25 mouse cellular contexts compared by ENCODE assay signal in genomic region chr6:88676753-88677736, GRCm38 (mm10). TPM values are rescaled to one million over a fixed set of nuclear protein-coding genes. Genes with fewer than 3 reads are reported as not detected.
DNase-seq lines count a peak whose midpoint lies in the region; ATAC-seq and TF ChIP-seq lines count a peak whose summit lies in the region.
"Had no signal": no experiment of that assay in that cellular context is flagged by ENCODE, and none has a peak within 500 bp of the region (broad histone marks: within the 10 kb centered on the region; RNA-seq: fewer than 3 reads in every experiment).

No protein-coding gene starts in this region.

- no peak for TF ChIP-seq CTCF in liver, postnatal 0 days (IDR thresholded peaks at IDR 0.05; ENCODE audit: low read depth)
- TF ChIP-seq CTCF in CH12.LX (conservative IDR thresholded peaks at IDR 0.05 in 1 of 2, IDR thresholded peaks at IDR 0.05 in 1 of 2; ENCODE audit: low read depth in 2 of 2, low read length in 2 of 2), result no peak

- H3K27me3 ChIP-seq in liver, postnatal 0 days (ENCODE audit: insufficient read depth, low read length), result no peaks in the 10 kb centered on the region
- H3K27me3 ChIP-seq in liver, embryonic 11.5 days (replicated peaks; ENCODE audit: control insufficient read depth, insufficient read depth, low read length), result peaks cover 2% of the 10 kb centered on the region; the same call in 1 of the 2 replicates
- H3K27me3 ChIP-seq in CH12.LX (replicated peaks), result no peaks in the 10 kb centered on the region
- H3K27me3 ChIP-seq: forebrain, embryonic 12.5 days; heart, embryonic 15.5 days; hindbrain, embryonic 15.5 days; kidney, embryonic 15.5 days; midbrain, embryonic 13.5 days had no signal

- no peaks in the 10 kb centered on the region for H3K36me3 ChIP-seq in liver, postnatal 0 days (replicated peaks; ENCODE audit: insufficient read depth, low read length)
- H3K36me3 ChIP-seq in liver, embryonic 11.5 days (ENCODE audit: control insufficient read depth, insufficient read depth, low read length), result no peaks in the 10 kb centered on the region
- no peaks in the 10 kb centered on the region for H3K36me3 ChIP-seq in CH12.LX (replicated peaks in 1 of 2; ENCODE audit: control insufficient read depth in 1 of 2, insufficient read depth in 1 of 2, low read length in 1 of 2)
- H3K36me3 ChIP-seq: forebrain, embryonic 12.5 days; heart, embryonic 15.5 days; hindbrain, embryonic 15.5 days; kidney, embryonic 15.5 days; limb, embryonic 10.5 days; midbrain, embryonic 13.5 days had no signal

- dilution Hi-C loops in CH12.LX (cut with MboI; ENCODE audit: extremely low pct_ligation_motif_present, extremely low pct_unique_long_range_greater_than_20kb, low sequenced_read_pairs), result no loop called here

- H3K4me1 ChIP-seq in liver, postnatal 0 days (ENCODE audit: insufficient read depth), result peaks cover 6% of the 10 kb centered on the region; the same call in 1 of the 2 replicates
- no peaks in the 10 kb centered on the region for H3K4me1 ChIP-seq in liver, embryonic 11.5 days (replicated peaks; ENCODE audit: control insufficient read depth, insufficient read depth, low read length)
- peaks cover 14 to 38% of the 10 kb centered on the region in 2 experiments for H3K4me1 ChIP-seq in CH12.LX (ENCODE audit: control insufficient read depth in 1 of 2, insufficient read depth in 2 of 2)
- H3K4me1 ChIP-seq: forebrain, embryonic 12.5 days; heart, embryonic 15.5 days; hindbrain, embryonic 15.5 days; kidney, embryonic 15.5 days; midbrain, embryonic 13.5 days had no signal

- no peak overlapping the region for H3K9ac ChIP-seq in liver, postnatal 0 days (replicated peaks)
- H3K9ac ChIP-seq in liver, embryonic 11.5 days (ENCODE audit: low read depth, low read length), result no peak overlapping the region
- H3K9ac ChIP-seq in CH12.LX (ENCODE audit: insufficient read depth, low read depth), result peak overlapping the region; percentile 79
- H3K9ac ChIP-seq: forebrain, embryonic 12.5 days; heart, embryonic 15.5 days; hindbrain, embryonic 15.5 days; kidney, embryonic 15.5 days; midbrain, embryonic 13.5 days had no signal

- 70% methylated on average over 6 of the region's 6 CpGs for WGBS in liver, postnatal 0 days (ENCODE audit: insufficient replicate concordance)
- WGBS in liver, embryonic 11.5 days, result 84% methylated on average over 6 of the region's 6 CpGs

- no peak overlapping the region for H3K4me3 ChIP-seq in liver, postnatal 0 days (ENCODE audit: low read depth, low read length)
- H3K4me3 ChIP-seq in liver, embryonic 11.5 days (ENCODE audit: low read depth, low read length), result no peak overlapping the region
- H3K4me3 ChIP-seq in CH12.LX (replicated peaks in 1 of 3; ENCODE audit: low read depth in 2 of 3, low read length in 2 of 3, poor library complexity in 1 of 3), result peak overlapping the region in 1 of 3 experiments; percentile 19
- H3K4me3 ChIP-seq: forebrain, embryonic 12.5 days; gastrocnemius, adult 2 months; heart, embryonic 15.5 days; hindbrain, embryonic 15.5 days; kidney, embryonic 15.5 days; limb, embryonic 10.5 days; midbrain, embryonic 13.5 days had no signal

- DNase-seq in heart, adult 11 months, result peak; percentile 37
- DNase-seq in heart, postnatal 36 days, result no peak
- DNase-seq in liver, postnatal 0 days, result no peak
- no peak for DNase-seq in liver, embryonic 11.5 days (ENCODE audit: low spot score)
- DNase-seq in CH12.LX (ENCODE audit: extremely low read depth), result peak; percentile 73
- DNase-seq in gastrocnemius, adult 18-20 months (ENCODE audit: low spot score), result no peak
- DNase-seq in adrenal gland, postnatal 4 days (ENCODE audit: low spot score in 2 of 2), result no peak
- DNase-seq: cerebellum, adult 2 months; cerebellum, postnatal 36 days; embryo, embryonic 11 days; gastrocnemius, adult 2 months; heart, postnatal 4 days; liver; lung, adult 2 months; lung, postnatal 14 days had no signal

- TF ChIP-seq POLR2A in CH12.LX (IDR thresholded peaks at IDR 0.05; ENCODE audit: low read depth, low read length), result no peak

- in situ Hi-C loops in CH12.LX (cut with MboI; ENCODE audit: low pct_ligation_motif_present, low pct_unique_long_range_greater_than_20kb, low sequenced_read_pairs), result no loop called here

- H3K9me3 ChIP-seq in liver, postnatal 0 days (ENCODE audit: low read length), result no peaks in the 10 kb centered on the region
- H3K9me3 ChIP-seq in liver, embryonic 11.5 days (ENCODE audit: control insufficient read depth, low read length), result no peaks in the 10 kb centered on the region
- H3K9me3 ChIP-seq in CH12.LX (replicated peaks; ENCODE audit: low read length), result no peaks in the 10 kb centered on the region
- H3K9me3 ChIP-seq: forebrain, embryonic 12.5 days; heart, embryonic 15.5 days; hindbrain, embryonic 15.5 days; kidney, embryonic 15.5 days; limb, embryonic 10.5 days; midbrain, embryonic 13.5 days had no signal

- intact Hi-C loops in heart, postnatal 36 days (cut with DNase I), result no loop called here

- no peak overlapping the region for H3K27ac ChIP-seq in liver, postnatal 0 days (ENCODE audit: low read depth)
- H3K27ac ChIP-seq in liver, embryonic 11.5 days (ENCODE audit: low read depth, low read length), result no peak overlapping the region
- H3K27ac ChIP-seq in CH12.LX (ENCODE audit: insufficient read depth, low read depth), result peak overlapping the region; percentile 88
- H3K27ac ChIP-seq: forebrain, embryonic 12.5 days; gastrocnemius, adult 2 months; heart, embryonic 15.5 days; hindbrain, embryonic 15.5 days; kidney, embryonic 15.5 days; limb, embryonic 10.5 days; midbrain, embryonic 13.5 days had no signal

- peak; percentile 62 for ATAC-seq in liver, postnatal 0 days
- ATAC-seq in liver, embryonic 11.5 days (replicated peaks; ENCODE audit: low FRiP score), result no peak
- ATAC-seq in megakaryocyte progenitor cell, adult 5-6 weeks (replicated peaks; ENCODE audit: poor library complexity), result peak; percentile 66
- ATAC-seq: CD4-positive, CD25-positive, alpha-beta regulatory T cell, adult 4 months; midbrain, embryonic 13.5 days had no signal

- H3K79me2 ChIP-seq in CH12.LX (replicated peaks; ENCODE audit: control insufficient read depth, extremely low read depth, insufficient read depth, poor library complexity, severe bottlenecking), result no peaks in the 10 kb centered on the region

- no peak overlapping the region for H3K4me2 ChIP-seq in liver, postnatal 0 days (ENCODE audit: low read depth, low read length)
- no peak overlapping the region for H3K4me2 ChIP-seq in liver, embryonic 11.5 days
- H3K4me2 ChIP-seq in CH12.LX (ENCODE audit: insufficient read depth, low read depth, poor library complexity, severe bottlenecking), result peak overlapping the region; percentile 34; the same call in 1 of the 2 replicates
- H3K4me2 ChIP-seq: forebrain, embryonic 12.5 days; heart, embryonic 15.5 days; hindbrain, embryonic 15.5 days; kidney, embryonic 15.5 days; midbrain, embryonic 13.5 days had no signal

- TF ChIP-seq RAD21 in CH12.LX (IDR thresholded peaks at IDR 0.05; ENCODE audit: low read depth, low read length), result no peak; the same call in 1 of the 2 replicates

- no peak for TF ChIP-seq EP300 in liver, postnatal 0 days (IDR thresholded peaks at IDR 0.05; ENCODE audit: low read depth)
- peak; percentile 81 for TF ChIP-seq EP300 in CH12.LX (IDR thresholded peaks at IDR 0.05; ENCODE audit: low read length)

TF ChIP-seq in CH12.LX, 34 proteins besides CTCF, POLR2A, EP300 and RAD21 (continues in another document):
- TF ChIP-seq ZMIZ1 (IDR thresholded peaks at IDR 0.05; ENCODE audit: low read depth, low read length), result no peak
- TF ChIP-seq HCFC1 (IDR thresholded peaks at IDR 0.05; ENCODE audit: low read depth, low read length), result peak; percentile 12; the same call in 1 of the 2 replicates
- TF ChIP-seq GABPA (IDR thresholded peaks at IDR 0.05; ENCODE audit: insufficient replicate concordance, low read depth, low read length), result no peak
- TF ChIP-seq E2F4 (IDR thresholded peaks at IDR 0.05; ENCODE audit: insufficient replicate concordance, low read depth, low read length), result no peak
- no peak for TF ChIP-seq CHD2 (IDR thresholded peaks at IDR 0.05; ENCODE audit: low read length)
- no peak for TF ChIP-seq KAT2A (IDR thresholded peaks at IDR 0.05; ENCODE audit: insufficient replicate concordance, low read length)
- TF ChIP-seq ELF1 (IDR thresholded peaks at IDR 0.05; ENCODE audit: low read depth, low read length), result no peak
- no peak for TF ChIP-seq ZNF384 (IDR thresholded peaks at IDR 0.05; ENCODE audit: low read depth, low read length)
- no peak for TF ChIP-seq ZC3H11A (IDR thresholded peaks at IDR 0.05; ENCODE audit: low read depth, low read length)
- TF ChIP-seq SIN3A (IDR thresholded peaks at IDR 0.05; ENCODE audit: low read length), result no peak
- TF ChIP-seq TCF12 (IDR thresholded peaks at IDR 0.05; ENCODE audit: low read depth, low read length), result peak; percentile 47
- TF ChIP-seq IRF4 (IDR thresholded peaks at IDR 0.05; ENCODE audit: low read depth, low read length), result peak; percentile 80
- TF ChIP-seq USF2 (conservative IDR thresholded peaks at IDR 0.05; ENCODE audit: low read depth, low read length), result peak; percentile 67
- TF ChIP-seq JUN (IDR thresholded peaks at IDR 0.05; ENCODE audit: insufficient read depth, low read depth, low read length), result 0 out of 2 replicates have a peak, but pooled peaks have one; percentile 18
- no peak for TF ChIP-seq RCOR1 (conservative IDR thresholded peaks at IDR 0.05; ENCODE audit: low read depth, low read length)

RNA-seq across cellular contexts. Expression of gene Kbtbd12, which starts 39.3 kb away (rescaled TPM):
- 10 to 100 TPM; 30.3 to 39.1 TPM for total RNA-seq in heart, postnatal 36 days (2021)
- 1.3 and 1.5 TPM in 2 replicates for polyA plus RNA-seq in liver, postnatal 0 days (2015; fragmentation: Nextera tagmentation; extraction: Ambion mirVana)
- 0.12 and 0.52 TPM in 2 replicates for polyA plus RNA-seq in liver, embryonic 11.5 days (2014; fragmentation: Nextera tagmentation; extraction: Ambion mirVana)
- not detected in 2 replicates for total RNA-seq in CH12.LX (2012; rRNA removed)
- total RNA-seq in CH12.LX (2014; rRNA removed), result not detected in 2 replicates
- not detected in 2 replicates for polyA plus RNA-seq in CH12.LX (2012; ENCODE audit: insufficient read length, low read depth)
- total RNA-seq in megakaryocyte progenitor cell, adult 5-6 weeks (2015), result 0.17 and 0.37 TPM in 2 replicates
- 0.41 and 0.67 TPM in 2 replicates for total RNA-seq in megakaryocyte progenitor cell, adult 5-6 weeks (2017)
- total RNA-seq in gastrocnemius, adult 18-20 months (2021), result 10 to 100 TPM; 87.6 to 90.7 TPM
- total RNA-seq in adrenal gland, postnatal 4 days (2021), result 1 to 10 TPM in 1 of 2 experiments, under 1 TPM in 1; 0.45 to 1.3 TPM
- total RNA-seq: monocyte, adult 5-6 weeks; neutrophil, adult 5-6 weeks had no signal
- polyA plus RNA-seq: CD4-positive, CD25-positive, alpha-beta regulatory T cell, adult 4 months; midbrain, embryonic 13.5 days had no signal

RNA-seq across cellular contexts. Expression of gene Mgll, which starts 47.2 kb away (rescaled TPM):
- 100 to 1,000 TPM; 113 to 133 TPM for total RNA-seq in heart, postnatal 36 days (2021)
- polyA plus RNA-seq in liver, postnatal 0 days (2015; fragmentation: Nextera tagmentation; extraction: Ambion mirVana), result 106 and 121 TPM in 2 replicates
- polyA plus RNA-seq in liver, embryonic 11.5 days (2014; fragmentation: Nextera tagmentation; extraction: Ambion mirVana), result 17.3 and 22.2 TPM in 2 replicates
- total RNA-seq in CH12.LX (2012; rRNA removed), result 81.1 and 95.6 TPM in 2 replicates
- 57.7 and 60.8 TPM in 2 replicates for total RNA-seq in CH12.LX (2014; rRNA removed)
- polyA plus RNA-seq in CH12.LX (2012; ENCODE audit: insufficient read length, low read depth), result 66.6 and 76.5 TPM in 2 replicates
- 1.7 and 1.9 TPM in 2 replicates for total RNA-seq in megakaryocyte progenitor cell, adult 5-6 weeks (2015)
- 1.6 and 2.7 TPM in 2 replicates for total RNA-seq in megakaryocyte progenitor cell, adult 5-6 weeks (2017)
- total RNA-seq in gastrocnemius, adult 18-20 months (2021), result 10 to 100 TPM; 25.2 to 45.8 TPM
- 10 to 100 TPM; 83.6 to 88.1 TPM for total RNA-seq in adrenal gland, postnatal 4 days (2021)

Comparison
In these comparisons a context has a peak if more than half of its experiments do, and no peak if none do; other contexts are left out.
1. DNase-seq: peak in heart, adult 11 months (single experiment) and CH12.LX (single experiment); none in heart, postnatal 36 days (0 of 2), liver, postnatal 0 days (single experiment), liver, embryonic 11.5 days (single experiment), gastrocnemius, adult 18-20 months (single experiment) and adrenal gland, postnatal 4 days (0 of 2).
2. RNA of gene Kbtbd12, which starts 39.3 kb away (total RNA-seq): 87.6 to 90.7 TPM in gastrocnemius, adult 18-20 months and 30.3 to 39.1 TPM in heart, postnatal 36 days; 0.45 to 1.3 TPM in adrenal gland, postnatal 4 days, 0.17 to 0.67 TPM in megakaryocyte progenitor cell, adult 5-6 weeks and not detected in CH12.LX; every median in the first group is over 10 times any median in the second.
3. RNA of gene Mgll, which starts 47.2 kb away (total RNA-seq): 113 to 133 TPM in heart, postnatal 36 days, 83.6 to 88.1 TPM in adrenal gland, postnatal 4 days, 57.7 to 95.6 TPM in CH12.LX and 25.2 to 45.8 TPM in gastrocnemius, adult 18-20 months; 1.6 to 2.7 TPM in megakaryocyte progenitor cell, adult 5-6 weeks; every median in the first group is over 4 times any median in the second.